Comparison of ENCODE assay signal across 8 mouse cellular contexts in the genomic region with DNA sequence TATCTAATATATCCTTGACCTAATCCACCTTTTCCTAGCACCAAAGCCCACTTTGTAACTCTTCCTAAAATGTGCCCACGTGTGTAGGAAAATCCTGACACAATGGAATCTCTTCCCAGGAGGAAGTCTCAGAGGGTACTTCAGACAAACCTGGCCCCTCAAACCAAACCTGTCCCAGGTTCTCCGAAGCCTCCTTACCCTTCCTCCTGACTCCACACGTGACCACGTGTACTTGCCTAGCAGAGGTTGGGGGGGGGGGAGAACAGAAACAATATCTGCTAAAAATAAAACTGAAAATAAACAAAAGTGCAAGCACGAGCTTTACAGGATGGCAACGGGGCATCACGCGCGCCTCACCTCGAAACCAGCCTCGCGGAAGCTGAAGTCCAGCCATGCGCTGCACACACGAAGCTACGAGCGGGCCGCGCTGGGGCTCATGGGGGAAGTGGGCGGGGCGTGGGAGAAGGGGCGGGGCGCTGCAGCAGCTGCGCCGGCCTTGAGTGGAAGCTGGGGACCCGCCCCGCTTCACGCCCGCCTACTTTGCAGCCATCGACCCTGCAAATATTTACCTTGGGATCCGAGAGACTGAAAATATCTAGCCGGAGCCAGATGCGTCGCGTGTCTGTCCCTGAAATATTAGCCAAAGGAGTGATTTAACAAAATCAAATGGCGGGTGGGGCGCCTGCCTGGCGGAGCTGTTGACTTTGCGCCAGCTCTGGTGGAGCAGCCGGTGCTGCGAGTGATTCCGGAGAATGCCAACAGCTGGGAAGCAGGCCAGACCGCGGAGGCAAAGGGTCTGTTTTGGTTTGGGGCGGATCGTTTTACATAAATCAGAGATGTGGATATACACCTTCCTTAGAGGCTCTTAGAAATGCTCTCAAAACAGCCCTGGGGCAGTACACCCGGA. TPM values are rescaled to one million over a fixed set of nuclear protein-coding genes. Genes with fewer than 3 reads are reported as not detected.
DNase-seq lines count a peak whose midpoint lies in the region; ATAC-seq lines count a peak whose summit lies in the region.

No protein-coding gene starts in this region.

- DNase-seq in adrenal gland, adult 2 months = peak; percentile 78
- DNase-seq in embryo, embryonic 10.5 days (ENCODE audit: low spot score) = peak; percentile 88
- peak; percentile 53 for DNase-seq in gastrocnemius, postnatal 14 days
- DNase-seq in left cerebral cortex, postnatal 14 days (ENCODE audit: low spot score in 2 of 2) = peak; percentile 63 to 69
- DNase-seq in right cerebral cortex, postnatal 25 days = peak; percentile 51
- peak; percentile 84 for DNase-seq in yolk sac, embryonic 10.5 days (ENCODE audit: low spot score)

- intact Hi-C loops in gastrocnemius, postnatal 14 days (cut with DNase I; ENCODE audit: low total_unique reads) = no loop called here
- intact Hi-C loops in left cerebral cortex, postnatal 14 days (cut with DNase I) = no loop called here

- ATAC-seq in inflammation-experienced regulatory T-cells, adult 6 months = peak; percentile 93
- peak; percentile 50 for ATAC-seq in megakaryocyte-erythroid progenitor cell, adult 5-6 weeks (replicated peaks; ENCODE audit: low FRiP score, low TSS enrichment, poor library complexity, severe bottlenecking)

RNA-seq across cellular contexts. Expression of gene Gfi1, which starts 38.0 kb away (rescaled TPM):
- total RNA-seq in adrenal gland, adult 2 months (2021) = under 1 TPM in 1 of 2 experiments, not detected in 1; 0.31 TPM
- polyA plus RNA-seq in adrenal gland, adult 2 months (2012; rRNA removed) = 0.09 and 0.66 TPM in 2 replicates
- not detected for total RNA-seq in gastrocnemius, postnatal 14 days (2021)
- polyA plus RNA-seq in inflammation-experienced regulatory T-cells, adult 6 months (2017; shearing (Covaris generic)) = 1 to 10 TPM; 2.0 to 7.4 (median 5.5) TPM
- not detected for total RNA-seq in left cerebral cortex, postnatal 14 days (2021)
- total RNA-seq in megakaryocyte-erythroid progenitor cell, adult 5-6 weeks (2014; fragmentation: Nextera tagmentation) = 0.67 and 0.81 TPM in 2 replicates
- 0.30 TPM in 1 of 2 replicates, not detected in the other for total RNA-seq in megakaryocyte-erythroid progenitor cell, adult 5-6 weeks (2017)

Comparison
In these comparisons a context has a peak if more than half of its experiments do, and no peak if none do; other contexts are left out.
1. Peak in every context shown above with its lines: DNase-seq and ATAC-seq.